Mouse (Mus musculus): ENCODE results near the gene Rbm42.

DNA sequence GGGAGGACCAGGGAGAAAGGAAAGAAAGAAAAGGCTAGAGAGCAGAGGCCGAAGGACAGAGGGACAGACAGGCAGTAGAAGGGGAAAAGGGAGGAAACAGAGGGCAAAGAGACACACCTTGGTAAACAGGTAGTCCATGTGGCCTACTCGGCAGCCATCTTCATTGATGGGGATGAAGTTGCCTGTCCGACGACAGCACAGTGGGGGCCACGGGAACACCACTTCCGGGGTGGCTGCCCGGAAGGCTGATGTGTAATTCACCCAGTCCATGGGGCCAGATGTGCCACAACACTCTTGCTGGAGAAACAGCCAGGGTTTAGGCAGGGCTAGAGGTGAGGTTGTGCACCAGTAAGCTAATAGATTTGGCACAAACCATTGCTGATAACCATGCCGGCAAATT is 45.2 kb downstream of the Rbm42 start:
- TF ChIP-seq CTCF (IDR thresholded peaks at IDR 0.05; ENCODE audit: low read depth) (no peak), EP300 (optimal IDR thresholded peaks at IDR 0.05) (no peak)

Measured in stomach, postnatal 0 days (tissue).